Mouse (Mus musculus) lung, postnatal 0 days (tissue): ENCODE data around the gene Dnaja2.

Experiments used
- CTCF ChIP-seq: IDR thresholded peaks from 2 replicates; pipeline ENCODE4 v1.5.1; 2016; ENCODE audit warnings: antibody characterized with exemption, mild to moderate bottlenecking
- EP300 ChIP-seq: IDR thresholded peaks from 2 replicates; pipeline ENCODE4 v1.6.1; 2016; ENCODE audit warnings: antibody characterized with exemption, mild to moderate bottlenecking, control low read depth

- no peak for TF ChIP-seq CTCF
- no peak for TF ChIP-seq EP300
These were observed 3.2 kb downstream of the Dnaja2 start for GRCm38 (mm10) chr8:85551934-85552333.
